Comparison of ENCODE assay signal across 16 mouse cellular contexts in genomic region chr3:39344078-39344477, GRCm38 (mm10).
"Had no signal": no experiment of that assay in that cellular context is flagged by ENCODE, and none has a peak within 500 bp of the region (broad histone marks: within the 10 kb centered on the region; RNA-seq: fewer than 3 reads in every experiment).

No protein-coding gene starts in this region.

- H3K4me3 ChIP-seq: intestine, embryonic 15.5 days; left cerebral cortex, adult 2 months; limb, embryonic 13.5 days; liver, embryonic 15.5 days; midbrain, embryonic 10.5 days; neural tube, embryonic 12.5 days; stomach, embryonic 15.5 days had no signal

- H3K9me3 ChIP-seq: intestine, embryonic 15.5 days; limb, embryonic 13.5 days; liver, embryonic 15.5 days; midbrain, embryonic 10.5 days; neural tube, embryonic 12.5 days; stomach, embryonic 15.5 days had no signal

- DNase-seq: kidney, adult 18-20 months; lung, adult 2 months; lung, postnatal 36 days; midbrain, embryonic 14.5 days; right cerebral cortex, postnatal 14 days; thymus, postnatal 36 days had no signal

- H3K27ac ChIP-seq: hindbrain, postnatal 0 days; intestine, embryonic 15.5 days; left cerebral cortex, adult 2 months; limb, embryonic 13.5 days; liver, embryonic 15.5 days; midbrain, embryonic 10.5 days; neural tube, embryonic 12.5 days; stomach, embryonic 15.5 days had no signal

- H3K4me2 ChIP-seq: intestine, embryonic 15.5 days; limb, embryonic 13.5 days; liver, embryonic 11.5 days; liver, embryonic 15.5 days; neural tube, embryonic 12.5 days; stomach, embryonic 15.5 days had no signal

- H3K27me3 ChIP-seq: intestine, embryonic 15.5 days; limb, embryonic 13.5 days; liver, embryonic 15.5 days; neural tube, embryonic 12.5 days; stomach, embryonic 15.5 days had no signal

- H3K36me3 ChIP-seq: intestine, embryonic 15.5 days; limb, embryonic 13.5 days; liver, embryonic 15.5 days; midbrain, embryonic 10.5 days; neural tube, embryonic 12.5 days; stomach, embryonic 15.5 days had no signal

- H3K9ac ChIP-seq: intestine, embryonic 15.5 days; limb, embryonic 13.5 days; liver, embryonic 15.5 days; neural tube, embryonic 12.5 days; stomach, embryonic 15.5 days had no signal

- ATAC-seq: hindbrain, postnatal 0 days; intestine, embryonic 15.5 days; lung, postnatal 0 days had no signal

- H3K4me1 ChIP-seq: intestine, embryonic 15.5 days; liver, embryonic 15.5 days; midbrain, embryonic 10.5 days; neural tube, embryonic 12.5 days; stomach, embryonic 15.5 days had no signal
